Mouse (Mus musculus) G1E (cell line): ENCODE measurements around the gene Sac3d1. TPM values are rescaled to one million over a fixed set of nuclear protein-coding genes. Genes with fewer than 3 reads are reported as not detected.
A peak's percentile ranks its signal among the peaks of the same experiment; 100 is the strongest.

Experiments used
- ATAC-seq: 2 replicates; pipeline ENCODE4 v1.8.0; 2016; ENCODE audit warnings: mild to moderate bottlenecking; ENCODE audit not compliant: insufficient number of reproducible peaks, poor library complexity, low FRiP score, severe bottlenecking; ENCODE audit errors: extremely low read depth
- DNase-seq: peaks from one replicate; pipeline ENCODE4 v3.0.0; 2012; ENCODE audit warnings: low spot score
- H3K27me3 ChIP-seq: 2 replicates; pipeline ENCODE4 v1.6.1; 2012; ENCODE audit warnings: mild to moderate bottlenecking, low read length, inconsistent platforms; ENCODE audit not compliant: insufficient read depth
- H3K36me3 ChIP-seq: replicated peaks from 2 replicates; pipeline ENCODE3; 2012; ENCODE audit warnings: mild to moderate bottlenecking, inconsistent platforms
- H3K4me1 ChIP-seq: 2 replicates; pipeline ENCODE4 v1.6.1; 2012; ENCODE audit warnings: low read depth, low read length, inconsistent platforms, mixed read lengths; ENCODE audit not compliant: insufficient read depth
- H3K4me3 ChIP-seq: 2 replicates; pipeline ENCODE4 v1.5.1; 2012; ENCODE audit warnings: low read depth, mild to moderate bottlenecking, inconsistent platforms, low read length, moderate library complexity, mixed read lengths
- H3K9me3 ChIP-seq: replicated peaks from 2 replicates; pipeline ENCODE4 v1.6.1; 2012; ENCODE audit warnings: inconsistent platforms
- CTCF ChIP-seq: IDR thresholded peaks from 2 replicates; pipeline ENCODE4 v1.5.1; 2012; ENCODE audit warnings: low read depth, low read length, inconsistent platforms, mixed read lengths
- GATA1 ChIP-seq: IDR thresholded peaks from 2 replicates; pipeline ENCODE4 v1.6.1; 2012; ENCODE audit warnings: borderline replicate concordance, low read length, inconsistent platforms, mixed read lengths
- GATA2 ChIP-seq: IDR thresholded peaks from 2 replicates; pipeline ENCODE4 v1.6.1; 2012; ENCODE audit warnings: low read depth, low read length, inconsistent platforms, borderline replicate concordance
- POLR2AphosphoS5 ChIP-seq: IDR thresholded peaks from 2 replicates; pipeline ENCODE4 v1.6.1; 2012; ENCODE audit warnings: low read depth, low read length, inconsistent platforms; ENCODE audit not compliant: insufficient replicate concordance
- TAL1 ChIP-seq: conservative IDR thresholded peaks from 2 replicates; pipeline ENCODE4 v1.6.1; 2012; ENCODE audit warnings: low read depth, low read length, inconsistent platforms, mixed read lengths
- polyA plus RNA-seq: library from polyadenylated mRNA; stranded (reverse); fragments of >175 nt; gene quantifications from 2 replicates; pipeline ENCODE4 v1.2.3, GENCODE M21; 2012
- total RNA-seq, 2 experiments: library from RNA; stranded (forward) in 1 of 2; stranded (reverse) in 1 of 2; fragments of 200-1000 nt in 1 of 2; fragments of >200 nt in 1 of 2; fragmentation: Nextera tagmentation in 1 of 2; gene quantifications; 2 replicates each; pipeline ENCODE4 v1.2.3; 2014 to 2017

The Sac3d1 gene
- total and polyA plus RNA-seq, 3 experiments: 7.9 to 69.2 (median 10.2) TPM

DNA sequence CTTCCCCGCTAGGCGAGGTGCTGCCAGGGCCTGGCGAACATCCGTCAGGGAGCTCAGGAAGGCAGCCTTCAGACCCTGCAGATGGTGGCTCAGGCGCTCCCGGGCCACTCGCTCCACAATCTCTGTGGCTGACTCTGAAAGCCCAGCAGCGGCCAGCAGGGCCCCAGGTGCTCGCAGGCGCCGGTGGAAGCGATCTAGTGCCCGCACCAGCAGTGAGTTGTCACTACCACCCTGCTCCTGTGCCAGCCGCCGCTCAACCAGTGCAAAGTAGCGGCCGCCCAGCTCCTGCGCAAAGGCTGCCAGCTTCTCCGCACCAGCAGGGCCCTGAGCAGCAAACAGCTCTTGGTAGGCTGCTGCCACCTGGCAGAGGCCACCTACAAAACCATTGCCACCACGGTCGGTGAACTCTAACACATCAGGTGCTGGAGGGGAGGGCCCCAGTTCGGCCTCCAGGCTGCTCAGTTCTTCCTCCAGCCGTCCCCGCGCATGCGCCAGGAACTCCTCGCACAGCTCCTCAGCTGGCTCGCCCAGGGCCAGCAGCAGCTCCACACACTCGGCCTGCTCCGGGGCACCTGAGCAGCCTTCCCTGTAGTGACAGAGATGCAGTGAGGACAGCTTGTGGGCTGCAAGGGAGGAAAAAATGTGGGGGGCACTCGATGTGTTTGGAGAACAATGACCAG, 47.7 kb downstream of the Sac3d1 start:
- Histone ChIP-seq H3K36me3 (peaks cover 82% of the 10 kb centered on the region), H3K9me3 (no peaks in the 10 kb centered on the region), H3K4me1 (peaks cover 46% of the 10 kb centered on the region), H3K27me3 (no peaks in the 10 kb centered on the region), H3K4me3 (peak overlapping the region; percentile 3; the same call in 1 of the 2 replicates)
- no peak for ATAC-seq
- DNase-seq: no peak
- no peak for TF ChIP-seq POLR2AphosphoS5
- TF ChIP-seq TAL1: no peak
- TF ChIP-seq CTCF: no peak
- no peak for TF ChIP-seq GATA1
- TF ChIP-seq GATA2: no peak

DNA sequence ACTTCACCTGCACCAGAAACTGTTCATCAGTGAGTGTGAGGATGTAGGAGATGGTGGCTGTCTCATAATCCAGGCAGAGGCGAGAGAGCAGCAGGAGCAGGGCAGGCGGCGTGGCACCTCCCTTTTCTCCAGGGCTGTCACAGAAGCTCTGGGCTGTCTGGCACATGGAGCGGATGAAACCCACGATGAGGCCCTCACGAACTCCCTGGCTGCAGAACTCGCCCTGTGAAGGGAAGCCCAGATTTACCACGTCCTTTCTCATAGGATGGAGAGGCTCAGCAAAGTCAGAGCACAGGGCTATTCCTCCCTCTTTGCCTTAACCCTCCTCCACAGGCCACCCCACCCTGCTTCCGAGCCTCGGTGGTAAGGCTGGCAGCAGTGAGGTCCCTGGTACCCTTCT, 48.6 kb downstream of the Sac3d1 start:
- H3K4me1 ChIP-seq: peaks cover 43% of the 10 kb centered on the region
- no peak for TF ChIP-seq GATA1
- TF ChIP-seq TAL1: no peak
- no peak overlapping the region for H3K4me3 ChIP-seq
- peaks cover 80% of the 10 kb centered on the region for H3K36me3 ChIP-seq
- no peaks in the 10 kb centered on the region for H3K27me3 ChIP-seq
- no peaks in the 10 kb centered on the region for H3K9me3 ChIP-seq
- no peak for ATAC-seq
- DNase-seq: no peak

DNA sequence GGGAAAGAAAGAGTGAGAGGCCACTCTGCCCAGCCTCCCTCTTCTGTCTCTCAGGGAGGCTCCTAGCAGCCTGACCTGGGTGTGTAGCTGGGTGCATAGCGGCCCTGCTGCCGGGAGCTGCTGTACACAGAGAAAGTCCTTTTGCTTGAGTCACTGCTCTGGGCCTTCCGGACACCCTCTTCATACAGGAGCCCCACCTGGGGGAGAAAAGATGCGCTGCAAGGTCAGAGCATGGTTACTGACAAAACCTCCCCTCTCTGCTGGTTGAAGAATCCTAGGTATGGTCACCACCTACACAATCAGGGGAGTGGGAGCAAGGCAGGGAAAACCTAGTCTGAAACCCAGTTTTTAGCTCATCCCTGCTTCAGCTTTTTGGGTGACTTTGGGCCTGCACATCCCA, 49.5 kb downstream of the Sac3d1 start:
- Histone ChIP-seq H3K27me3 (no peaks in the 10 kb centered on the region), H3K4me1 (peaks cover 43% of the 10 kb centered on the region), H3K4me3 (no peak overlapping the region), H3K36me3 (peaks cover 75% of the 10 kb centered on the region), H3K9me3 (no peaks in the 10 kb centered on the region)
- ATAC-seq (no peak), DNase-seq (no peak)
- TF ChIP-seq GATA1 (no peak), CTCF (no peak)

DNA sequence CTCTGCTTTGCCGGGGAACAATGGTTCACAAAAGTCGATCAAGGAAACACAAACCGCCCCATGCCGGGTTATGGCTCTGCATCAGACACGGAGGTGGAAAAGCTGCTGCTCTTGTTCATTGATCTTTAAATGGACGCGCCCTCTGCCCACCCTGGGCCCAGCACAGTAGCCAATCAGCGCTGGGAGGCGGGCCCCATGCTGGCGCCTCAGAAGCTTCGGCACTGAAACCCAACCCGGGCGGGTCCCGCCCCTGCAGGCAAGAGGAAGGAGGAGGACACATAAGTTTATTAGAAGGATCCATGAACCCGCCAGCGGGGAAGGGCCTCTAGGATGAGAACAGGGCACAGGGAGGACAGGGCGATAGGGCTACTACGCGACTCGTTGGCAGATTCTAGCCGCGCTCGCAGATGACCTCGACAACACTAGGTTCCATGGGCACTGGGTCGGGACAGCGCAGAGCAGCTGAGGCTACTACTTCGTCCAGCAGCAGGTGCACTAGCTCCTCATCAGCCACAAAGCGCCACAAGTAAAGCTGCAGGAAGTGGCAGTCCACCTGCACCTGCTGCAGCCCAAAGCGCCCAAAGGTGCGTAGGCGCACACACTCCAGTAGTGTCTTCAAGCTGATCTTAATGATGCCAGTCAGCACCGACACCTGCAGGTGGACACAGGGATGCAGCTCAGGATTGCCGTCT, 50.6 kb downstream of the Sac3d1 start, which contains the start of gene Tm7sf2:
TSS of gene Tm7sf2 (minus strand) at position 650 of the 692 bp plus-strand sequence.
- peaks cover 54% of the 10 kb centered on the region for H3K4me1 ChIP-seq
- no peak for TF ChIP-seq POLR2AphosphoS5
- H3K9me3 ChIP-seq: no peaks in the 10 kb centered on the region
- H3K4me3 ChIP-seq: peak within 1 kb of the TSS; percentile 76
- H3K36me3 ChIP-seq: peaks cover 75% of the 10 kb centered on the region
- peak; percentile 98 for DNase-seq
- no peaks in the 10 kb centered on the region for H3K27me3 ChIP-seq
- peak; percentile 92 for ATAC-seq

DNA sequence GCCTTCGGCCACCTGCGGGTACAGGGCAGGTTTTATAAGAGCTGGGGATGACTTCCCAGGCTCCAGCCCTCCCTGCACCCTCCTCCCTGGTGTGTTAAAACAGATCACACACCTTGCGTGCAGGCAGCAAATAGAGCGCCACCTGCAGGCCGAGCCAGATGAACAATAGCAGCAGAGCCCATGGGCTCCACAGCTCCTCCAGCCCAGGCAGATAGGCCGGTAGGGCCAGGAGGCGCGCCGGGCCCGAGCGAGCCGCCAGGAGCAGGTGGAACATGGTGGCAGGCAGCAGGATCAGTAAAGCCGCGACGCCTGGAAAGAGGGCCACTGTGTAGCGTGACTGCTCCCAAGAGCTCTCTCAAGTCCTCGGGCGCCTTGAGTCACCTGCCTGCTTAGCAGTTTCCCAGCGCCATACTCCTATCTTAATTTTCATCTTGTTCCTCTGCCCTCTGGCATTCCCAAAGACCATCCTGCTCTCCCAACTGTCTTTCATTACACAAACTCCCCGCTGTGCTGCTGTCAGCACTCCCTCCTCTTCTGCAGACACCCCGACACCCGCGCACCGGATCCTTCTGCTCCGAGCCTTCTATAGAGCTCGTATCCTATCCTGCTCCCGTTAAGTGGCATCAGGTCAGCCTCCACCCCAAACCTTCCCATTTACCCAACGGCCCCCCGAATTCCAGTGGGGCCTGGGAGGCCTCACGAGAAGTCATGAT, 51.3 kb downstream of the Sac3d1 start:
- Histone ChIP-seq H3K27me3 (no peaks in the 10 kb centered on the region), H3K36me3 (peaks cover 77% of the 10 kb centered on the region), H3K4me3 (peak overlapping the region; percentile 76), H3K9me3 (no peaks in the 10 kb centered on the region), H3K4me1 (peaks cover 61% of the 10 kb centered on the region)
- peak; percentile 88 for DNase-seq
- ATAC-seq: peak; percentile 30; the same call in 1 of the 2 replicates
- TF ChIP-seq TAL1 (no peak), CTCF (peak; percentile 56), POLR2AphosphoS5 (peak; percentile 6; the same call in 1 of the 2 replicates)

DNA sequence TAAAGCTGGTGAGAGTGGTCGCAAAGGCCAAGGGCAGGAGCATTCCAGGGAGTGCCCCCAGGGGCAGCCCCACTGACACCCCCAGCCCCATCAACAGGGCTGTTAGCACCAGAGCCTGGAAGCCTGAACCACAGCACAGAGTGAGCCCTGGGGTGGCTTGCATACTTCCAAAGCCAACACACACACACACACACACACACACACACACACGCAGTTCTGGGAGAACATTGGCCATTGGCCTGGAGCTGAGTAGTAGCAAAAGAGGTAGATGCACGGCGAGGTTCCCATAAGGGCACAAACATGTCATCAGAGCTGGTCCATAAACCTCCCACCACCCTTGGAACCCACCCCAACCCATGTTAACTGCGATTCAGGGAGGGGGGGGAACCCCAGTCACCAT, 51.9 kb downstream of the Sac3d1 start:
- Histone ChIP-seq H3K4me1 (peaks cover 67% of the 10 kb centered on the region), H3K27me3 (no peaks in the 10 kb centered on the region), H3K36me3 (peaks cover 77% of the 10 kb centered on the region), H3K4me3 (peak overlapping the region; percentile 76), H3K9me3 (no peaks in the 10 kb centered on the region)
- no peak for DNase-seq
- ATAC-seq: no peak
- TF ChIP-seq GATA2 (no peak), GATA1 (no peak), CTCF (no peak), POLR2AphosphoS5 (no peak), TAL1 (no peak)

Other genes starting within 250 kb of the Sac3d1 start
Only the 20 nearest of the 32 such genes appear.
- gene Capn1, start 102.8 kb downstream of the Sac3d1 start, total RNA-seq (2014; fragmentation: Nextera tagmentation): 38.5 and 40.9 TPM in 2 replicates
- gene Capn1, start 102.8 kb downstream of the Sac3d1 start, total RNA-seq (2017): 55.5 and 56.5 TPM in 2 replicates
- gene Capn1, start 102.8 kb downstream of the Sac3d1 start, polyA plus RNA-seq: 140 and 168 TPM in 2 replicates
- gene Syvn1, start 72.1 kb downstream of the Sac3d1 start, total RNA-seq (2014; fragmentation: Nextera tagmentation): 27.0 and 39.7 TPM in 2 replicates
- 4.8 and 5.9 TPM in 2 replicates for gene Syvn1, start 72.1 kb downstream of the Sac3d1 start, total RNA-seq (2017)
- 78.2 and 84.1 TPM in 2 replicates for gene Syvn1, start 72.1 kb downstream of the Sac3d1 start, polyA plus RNA-seq
- 46.6 and 51.6 TPM in 2 replicates for gene Mrpl49, start 60.9 kb downstream of the Sac3d1 start, total RNA-seq (2014; fragmentation: Nextera tagmentation)
- 46.9 and 52.4 TPM in 2 replicates for gene Mrpl49, start 60.9 kb downstream of the Sac3d1 start, total RNA-seq (2017)
- 41.8 and 46.8 TPM in 2 replicates for gene Mrpl49, start 60.9 kb downstream of the Sac3d1 start, polyA plus RNA-seq
- gene Fau, start 60.8 kb downstream of the Sac3d1 start, total RNA-seq (2014; fragmentation: Nextera tagmentation): 3,086 and 3,502 TPM in 2 replicates
- gene Fau, start 60.8 kb downstream of the Sac3d1 start, total RNA-seq (2017): 2,639 and 2,986 TPM in 2 replicates
- 5,636 and 5,712 TPM in 2 replicates for gene Fau, start 60.8 kb downstream of the Sac3d1 start, polyA plus RNA-seq
- 8.3 and 16.3 TPM in 2 replicates for gene Znhit2, start 57.5 kb downstream of the Sac3d1 start, total RNA-seq (2014; fragmentation: Nextera tagmentation)
- gene Znhit2, start 57.5 kb downstream of the Sac3d1 start, total RNA-seq (2017): 11.0 and 23.3 TPM in 2 replicates
- gene Znhit2, start 57.5 kb downstream of the Sac3d1 start, polyA plus RNA-seq: 58.7 and 60.6 TPM in 2 replicates
- gene Tm7sf2, start 50.3 kb downstream of the Sac3d1 start, total RNA-seq (2014; fragmentation: Nextera tagmentation): 22.9 and 24.0 TPM in 2 replicates
- 17.2 and 21.4 TPM in 2 replicates for gene Tm7sf2, start 50.3 kb downstream of the Sac3d1 start, total RNA-seq (2017)
- gene Tm7sf2, start 50.3 kb downstream of the Sac3d1 start, polyA plus RNA-seq: 15.0 and 20.0 TPM in 2 replicates
- 24.7 and 32.4 TPM in 2 replicates for gene Vps51, start 41.4 kb downstream of the Sac3d1 start, total RNA-seq (2014; fragmentation: Nextera tagmentation)
- 33.2 and 39.8 TPM in 2 replicates for gene Vps51, start 41.4 kb downstream of the Sac3d1 start, total RNA-seq (2017)
- gene Vps51, start 41.4 kb downstream of the Sac3d1 start, polyA plus RNA-seq: 29.3 and 34.9 TPM in 2 replicates
- not detected in 2 replicates for gene Tmem262, start 38.6 kb downstream of the Sac3d1 start, total RNA-seq (2014; fragmentation: Nextera tagmentation)
- gene Tmem262, start 38.6 kb downstream of the Sac3d1 start, total RNA-seq (2017): not detected in 2 replicates
- not detected in 2 replicates for gene Tmem262, start 38.6 kb downstream of the Sac3d1 start, polyA plus RNA-seq
- gene Gm28374, start 36.4 kb downstream of the Sac3d1 start, total RNA-seq (2014; fragmentation: Nextera tagmentation): not detected in 2 replicates
- 0.87 and 0.98 TPM in 2 replicates for gene Gm28374, start 36.4 kb downstream of the Sac3d1 start, total RNA-seq (2017)
- gene Gm28374, start 36.4 kb downstream of the Sac3d1 start, polyA plus RNA-seq: 0.37 and 0.75 TPM in 2 replicates
- gene Zfpl1, start 33.7 kb downstream of the Sac3d1 start, total RNA-seq (2014; fragmentation: Nextera tagmentation): 21.6 and 24.5 TPM in 2 replicates
- 32.8 and 36.1 TPM in 2 replicates for gene Zfpl1, start 33.7 kb downstream of the Sac3d1 start, total RNA-seq (2017)
- gene Zfpl1, start 33.7 kb downstream of the Sac3d1 start, polyA plus RNA-seq: 56.3 and 59.9 TPM in 2 replicates
- gene Cdca5, start 33.7 kb downstream of the Sac3d1 start, total RNA-seq (2014; fragmentation: Nextera tagmentation): 24.7 and 45.0 TPM in 2 replicates
- 40.5 and 43.3 TPM in 2 replicates for gene Cdca5, start 33.7 kb downstream of the Sac3d1 start, total RNA-seq (2017)
- gene Cdca5, start 33.7 kb downstream of the Sac3d1 start, polyA plus RNA-seq: 14.8 and 17.6 TPM in 2 replicates
- gene AC131692.1, start 24.2 kb downstream of the Sac3d1 start, total RNA-seq (2014; fragmentation: Nextera tagmentation): 1.3 and 5.6 TPM in 2 replicates
- gene AC131692.1, start 24.2 kb downstream of the Sac3d1 start, total RNA-seq (2017): 1.3 and 1.4 TPM in 2 replicates
- gene AC131692.1, start 24.2 kb downstream of the Sac3d1 start, polyA plus RNA-seq: 3.4 and 3.5 TPM in 2 replicates
- gene Naaladl1, start 12.9 kb downstream of the Sac3d1 start, total RNA-seq (2014; fragmentation: Nextera tagmentation): 1.1 and 1.8 TPM in 2 replicates
- 0.44 and 0.87 TPM in 2 replicates for gene Naaladl1, start 12.9 kb downstream of the Sac3d1 start, total RNA-seq (2017)
- 0.32 and 0.36 TPM in 2 replicates for gene Naaladl1, start 12.9 kb downstream of the Sac3d1 start, polyA plus RNA-seq
- gene Snx15, start 9.7 kb upstream of the Sac3d1 start, total RNA-seq (2014; fragmentation: Nextera tagmentation): 21.4 and 25.7 TPM in 2 replicates
- 13.2 and 15.3 TPM in 2 replicates for gene Snx15, start 9.7 kb upstream of the Sac3d1 start, total RNA-seq (2017)
- gene Snx15, start 9.7 kb upstream of the Sac3d1 start, polyA plus RNA-seq: 70.1 and 84.0 TPM in 2 replicates
- not detected in 2 replicates for gene Batf2, start 22.3 kb upstream of the Sac3d1 start, total RNA-seq (2014; fragmentation: Nextera tagmentation)
- gene Batf2, start 22.3 kb upstream of the Sac3d1 start, total RNA-seq (2017): 0.33 TPM in 1 of 2 replicates, not detected in the other
- not detected in 2 replicates for gene Batf2, start 22.3 kb upstream of the Sac3d1 start, polyA plus RNA-seq
- 49.8 and 60.0 TPM in 2 replicates for gene Arl2, start 22.9 kb upstream of the Sac3d1 start, total RNA-seq (2014; fragmentation: Nextera tagmentation)
- gene Arl2, start 22.9 kb upstream of the Sac3d1 start, total RNA-seq (2017): 28.5 and 29.2 TPM in 2 replicates
- 76.9 and 83.5 TPM in 2 replicates for gene Arl2, start 22.9 kb upstream of the Sac3d1 start, polyA plus RNA-seq
- gene Majin, start 65.7 kb upstream of the Sac3d1 start, total RNA-seq (2014; fragmentation: Nextera tagmentation): not detected in 2 replicates
- 0.11 TPM in 1 of 2 replicates, not detected in the other for gene Majin, start 65.7 kb upstream of the Sac3d1 start, total RNA-seq (2017)
- gene Majin, start 65.7 kb upstream of the Sac3d1 start, polyA plus RNA-seq: not detected in 2 replicates
- gene Gpha2, start 107.7 kb upstream of the Sac3d1 start, total RNA-seq (2014; fragmentation: Nextera tagmentation): not detected in 2 replicates
- not detected in 2 replicates for gene Gpha2, start 107.7 kb upstream of the Sac3d1 start, total RNA-seq (2017)
- not detected in 2 replicates for gene Gpha2, start 107.7 kb upstream of the Sac3d1 start, polyA plus RNA-seq
- gene Ppp2r5b, start 117.2 kb upstream of the Sac3d1 start, total RNA-seq (2014; fragmentation: Nextera tagmentation): 3.4 and 9.0 TPM in 2 replicates
- 5.6 and 6.0 TPM in 2 replicates for gene Ppp2r5b, start 117.2 kb upstream of the Sac3d1 start, total RNA-seq (2017)
- gene Ppp2r5b, start 117.2 kb upstream of the Sac3d1 start, polyA plus RNA-seq: 7.1 and 8.9 TPM in 2 replicates
- 18.4 and 31.8 TPM in 2 replicates for gene Atg2a, start 123.0 kb upstream of the Sac3d1 start, total RNA-seq (2014; fragmentation: Nextera tagmentation)
- 7.0 and 9.4 TPM in 2 replicates for gene Atg2a, start 123.0 kb upstream of the Sac3d1 start, total RNA-seq (2017)
- 44.4 and 45.0 TPM in 2 replicates for gene Atg2a, start 123.0 kb upstream of the Sac3d1 start, polyA plus RNA-seq